Mouse (Mus musculus): Measurements from ENCODE around the gene Speg. TPM values are rescaled to one million over a fixed set of nuclear protein-coding genes. Genes with fewer than 3 reads are reported as not detected.

Speg gene
- polyA plus RNA-seq (2012) = 0.53 and 1.1 TPM in 2 replicates

GRCm38 (mm10) chr1:75374950-75375936 is at the start of gene Speg:
Speg (plus strand) TSS chr1:75375297.

GRCm38 (mm10) chr1:75360112-75361031 is 14.7 kb upstream of the Speg start, which contains the start of gene Des:
Des (plus strand) TSS chr1:75360329.

GRCm38 (mm10) chr1:75435475-75436328 is 60.6 kb downstream of the Speg start, which contains the start of gene Gmppa:
Gmppa (plus strand) TSS chr1:75435930.

GRCm38 (mm10) chr1:75450314-75451005 is 75.4 kb downstream of the Speg start, which contains the start of gene Asic4:
Asic4 (plus strand) TSS chr1:75450436.

GRCm38 (mm10) chr1:75478916-75479634 is 104.0 kb downstream of the Speg start, which contains the start of the genes Chpf and Tmem198:
Chpf (minus strand) TSS chr1:75479307.
Tmem198 (plus strand) TSS chr1:75479532.

Other genes starting within 250 kb of the Speg start
- gene Slc23a3, start 241.4 kb upstream of the Speg start, polyA plus RNA-seq (2012) = 0.04 and 0.11 TPM in 2 replicates
- gene Cnppd1, start 232.6 kb upstream of the Speg start, polyA plus RNA-seq (2012) = 46.0 and 48.0 TPM in 2 replicates
- gene Retreg2, start 232.5 kb upstream of the Speg start, polyA plus RNA-seq (2012) = 76.7 and 81.7 TPM in 2 replicates
- gene Zfand2b, start 206.7 kb upstream of the Speg start, polyA plus RNA-seq (2012) = 17.3 and 19.8 TPM in 2 replicates
- 2.1 and 2.5 TPM in 2 replicates for gene Abcb6, start 194.9 kb upstream of the Speg start, polyA plus RNA-seq (2012)
- 9.1 and 10.4 TPM in 2 replicates for gene Ankzf1, start 183.1 kb upstream of the Speg start, polyA plus RNA-seq (2012)
- gene Atg9a, start 183.1 kb upstream of the Speg start, polyA plus RNA-seq (2012) = 37.1 and 46.0 TPM in 2 replicates
- gene Glb1l, start 164.5 kb upstream of the Speg start, polyA plus RNA-seq (2012) = 1.1 and 1.2 TPM in 2 replicates
- 240 and 305 TPM in 2 replicates for gene Stk16, start 164.5 kb upstream of the Speg start, polyA plus RNA-seq (2012)
- gene Tuba4a, start 155.4 kb upstream of the Speg start, polyA plus RNA-seq (2012) = 122 and 162 TPM in 2 replicates
- gene A630095N17Rik, start 143.2 kb upstream of the Speg start, polyA plus RNA-seq (2012) = not detected in 2 replicates
- gene Dnajb2, start 138.9 kb upstream of the Speg start, polyA plus RNA-seq (2012) = 10.7 and 13.4 TPM in 2 replicates
- gene Ptprn, start 110.8 kb upstream of the Speg start, polyA plus RNA-seq (2012) = 0.20 and 0.35 TPM in 2 replicates
- not detected in 2 replicates for gene Resp18, start 96.9 kb upstream of the Speg start, polyA plus RNA-seq (2012)
- 67.1 and 68.5 TPM in 2 replicates for gene Dnpep, start 57.3 kb upstream of the Speg start, polyA plus RNA-seq (2012)
- gene Des, start 15.0 kb upstream of the Speg start, polyA plus RNA-seq (2012) = 0.02 and 0.07 TPM in 2 replicates
- gene Gmppa, start 60.6 kb downstream of the Speg start, polyA plus RNA-seq (2012) = 195 and 229 TPM in 2 replicates
- 0.04 TPM in 1 of 2 replicates, not detected in the other for gene Asic4, start 75.1 kb downstream of the Speg start, polyA plus RNA-seq (2012)
- 11.5 and 12.8 TPM in 2 replicates for gene Chpf, start 104.0 kb downstream of the Speg start, polyA plus RNA-seq (2012)
- 0.96 TPM in 2 replicates for gene Tmem198, start 104.2 kb downstream of the Speg start, polyA plus RNA-seq (2012)
- 2.0 and 4.2 TPM in 2 replicates for gene Obsl1, start 131.2 kb downstream of the Speg start, polyA plus RNA-seq (2012)
- 0.78 and 0.86 TPM in 2 replicates for gene Inha, start 131.8 kb downstream of the Speg start, polyA plus RNA-seq (2012)
- 116 and 118 TPM in 2 replicates for gene Stk11ip, start 146.2 kb downstream of the Speg start, polyA plus RNA-seq (2012)
- gene Slc4a3, start 171.0 kb downstream of the Speg start, polyA plus RNA-seq (2012) = 0.41 and 0.89 TPM in 2 replicates